Mouse (Mus musculus) left cerebral cortex, postnatal 4 days (tissue): ENCODE measurements around the gene Chst3. TPM values are rescaled to one million over a fixed set of nuclear protein-coding genes. Genes with fewer than 3 reads are reported as not detected.
"Not testable (repeated sequence)": the region's sequence is repeated elsewhere in the genome, so short reads cannot be mapped to it uniquely, and the experiment has no call there.

ENCODE experiments used
- DNase-seq: peaks from one replicate; pipeline ENCODE4 v3.0.0-alpha.2; 2022
- intact Hi-C: fragments of 180-260 bp; cut with DNase I; formaldehyde crosslinking; loops from one replicate; pipeline ENCODE4 v1.15.1; 2025
- microRNA-seq: library from miRNA; unstranded; fragments of <30 nt; microRNA quantifications from one replicate; pipeline ENCODE4 v1.2.0, GENCODE M21; 2022
- total RNA-seq, 2 experiments: library from RNA; stranded (reverse); gene quantifications; 2 replicates each; pipeline ENCODE4 v1.2.3; 2021

Chst3 gene
- total RNA-seq, 2 experiments from 2014 or later = 2.6 to 2.8 TPM

DNA sequence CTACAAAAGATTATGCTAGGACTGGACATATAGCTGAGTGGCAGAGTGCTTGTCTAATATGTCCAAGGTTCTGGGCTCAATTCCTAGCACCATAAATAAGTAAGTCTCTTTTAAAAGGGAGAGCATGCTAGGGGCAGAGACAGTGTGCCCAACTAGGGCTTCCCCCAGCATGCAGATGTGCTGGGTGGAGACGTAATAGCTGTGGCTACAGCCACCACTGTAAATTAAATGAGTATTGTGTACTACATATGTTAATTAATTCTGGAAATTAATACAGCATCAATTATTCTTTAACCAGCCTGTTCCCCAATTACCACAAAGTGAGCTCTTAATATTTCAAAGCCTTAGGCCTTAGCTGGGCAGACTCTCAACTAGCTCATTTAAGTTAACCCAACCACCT, 54.2 kb downstream of the Chst3 start:
- intact Hi-C loops = no loop called here
- no peak for DNase-seq

DNA sequence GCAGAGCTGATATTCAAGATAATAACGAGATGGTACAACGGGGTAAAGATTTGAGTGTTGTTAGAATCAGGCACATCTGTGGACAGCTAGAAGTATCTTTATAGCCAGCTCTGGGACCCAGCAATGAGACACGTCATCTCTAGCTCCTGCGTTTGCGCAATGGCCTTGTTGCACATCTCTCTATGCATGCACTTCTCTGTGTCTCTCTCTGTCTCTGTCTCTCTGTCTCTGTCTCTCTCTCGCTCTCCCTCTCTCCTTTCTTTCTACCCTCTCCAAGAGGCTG, 56.1 kb downstream of the Chst3 start:
- DNase-seq = no peak
- intact Hi-C loops = no loop called here

DNA sequence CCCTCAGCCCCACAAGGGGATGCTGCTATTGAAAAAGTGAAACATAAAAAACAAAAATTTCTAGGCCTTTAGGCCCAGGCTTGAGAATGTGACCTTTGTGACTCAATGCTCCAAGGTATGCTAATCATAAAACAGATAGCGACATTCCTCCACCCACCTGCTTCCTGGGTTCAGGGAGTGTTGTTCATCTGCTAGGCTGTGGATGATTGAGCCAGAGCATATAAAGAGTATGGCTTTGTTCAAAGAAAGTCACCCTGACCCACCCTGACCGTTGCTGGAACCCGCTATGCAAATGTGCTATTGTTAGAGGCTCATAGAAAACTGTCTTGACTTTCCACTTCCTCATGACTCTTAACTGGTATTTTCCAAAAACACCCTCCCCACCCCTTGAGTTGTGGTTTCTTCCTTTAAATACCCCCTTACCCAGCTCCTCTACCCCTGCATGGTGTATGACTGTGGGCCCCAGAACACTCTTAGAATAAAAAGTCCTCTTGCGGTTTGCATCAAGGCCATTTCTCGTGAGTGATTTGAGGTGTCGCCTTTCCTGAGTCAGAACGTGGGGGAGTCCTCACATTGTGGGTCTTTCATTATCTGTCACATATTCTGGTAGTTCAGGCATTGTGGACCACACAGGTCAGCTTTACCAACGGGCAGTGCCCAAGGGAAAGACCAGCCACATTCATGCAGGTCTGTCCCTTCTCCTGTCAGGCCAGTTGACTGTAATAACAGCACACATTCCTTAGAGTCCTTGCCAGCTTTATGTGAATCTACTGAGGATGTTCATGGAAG, 56.7 kb downstream of the Chst3 start:
- DNase-seq, intact Hi-C loops: not testable (repeated sequence)

DNA sequence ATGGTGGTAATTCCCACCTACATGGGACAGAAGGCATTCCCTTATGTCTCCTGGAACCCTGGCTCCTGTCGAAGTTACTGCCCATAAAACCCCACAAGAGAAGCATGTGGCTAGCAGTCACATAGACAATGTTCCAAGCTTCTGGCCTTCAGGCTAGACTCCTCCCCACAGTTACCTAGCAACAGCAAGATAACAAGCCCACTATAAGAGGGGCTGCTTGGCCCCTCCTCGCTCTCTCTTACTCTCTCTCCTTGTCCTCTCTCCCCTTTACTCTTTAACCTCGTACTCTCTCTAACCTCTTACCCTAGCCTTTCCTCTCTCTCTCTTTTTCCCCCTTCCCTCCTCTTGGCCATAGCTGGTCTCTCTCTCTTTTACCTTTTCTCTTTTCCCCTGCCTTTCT, 57.7 kb downstream of the Chst3 start:
- intact Hi-C loops, DNase-seq: not testable (repeated sequence)

DNA sequence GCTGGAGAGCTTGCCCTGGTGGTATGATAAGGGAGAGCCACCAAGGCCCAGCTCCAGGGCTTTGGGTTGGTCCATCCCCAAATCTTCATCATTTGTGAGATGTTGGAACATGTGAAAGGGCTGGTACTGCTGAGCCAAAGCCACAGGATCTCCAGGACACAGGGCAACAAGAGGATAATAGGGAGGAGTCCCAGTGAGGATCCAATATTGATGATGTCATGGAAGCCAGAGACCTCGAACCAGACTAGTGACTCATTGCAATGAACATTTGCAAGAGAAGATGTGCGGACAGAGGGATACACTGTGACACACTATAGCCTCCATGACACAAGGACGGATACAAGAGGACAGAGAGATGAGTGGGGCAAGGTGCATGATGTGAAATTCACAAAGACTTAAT, 60.9 kb downstream of the Chst3 start:
- DNase-seq = no peak
- intact Hi-C loops = no loop called here

DNA sequence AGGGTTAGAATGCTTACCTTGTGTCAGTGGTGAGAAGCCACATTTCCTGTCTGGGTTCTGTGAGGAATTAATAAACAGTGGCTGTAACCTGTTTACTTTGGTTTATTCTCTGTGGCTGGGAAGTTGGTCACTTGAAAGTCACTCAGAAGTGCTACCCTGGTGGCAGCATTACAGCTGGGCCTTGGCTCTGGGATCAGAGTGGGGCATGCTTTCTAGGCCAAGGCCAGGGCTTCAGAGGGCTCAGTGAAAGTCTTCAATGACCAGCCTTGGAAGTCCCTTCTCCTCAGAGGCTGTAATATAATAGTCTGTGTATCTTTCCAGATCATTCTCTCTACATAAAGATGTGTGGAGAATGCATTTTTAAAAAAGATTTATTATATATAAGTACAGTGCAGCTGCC, 63.0 kb downstream of the Chst3 start:
- DNase-seq = no peak
- intact Hi-C loops = no loop called here

DNA sequence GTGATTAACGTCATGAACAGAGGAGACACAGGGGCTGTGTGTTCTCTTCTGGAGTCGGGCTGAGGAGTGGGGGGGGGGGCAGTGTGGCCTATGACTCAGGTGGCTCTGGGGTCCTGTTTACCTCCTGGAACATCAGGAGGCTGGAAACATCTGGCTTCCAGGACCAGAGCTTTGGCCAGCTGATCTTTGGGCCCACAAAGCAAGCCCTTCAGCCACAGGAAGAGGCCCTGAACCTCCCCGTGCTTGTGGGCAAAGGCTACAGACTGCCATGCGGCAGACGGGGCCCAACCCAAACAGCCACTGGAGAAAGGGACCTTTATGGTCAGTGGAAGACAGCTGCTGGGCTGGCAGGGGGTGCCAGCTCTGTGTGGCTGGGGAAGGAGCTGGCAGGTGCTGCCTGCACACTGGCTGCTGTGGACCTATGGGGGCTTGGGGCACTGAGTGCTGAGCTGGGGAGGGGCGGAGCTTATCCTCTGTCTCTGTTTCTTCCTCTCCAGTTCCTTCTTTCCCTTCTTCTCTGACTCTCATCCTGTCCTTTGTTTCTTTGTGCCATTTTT, 67.9 kb downstream of the Chst3 start:
- intact Hi-C loops = no loop called here

DNA sequence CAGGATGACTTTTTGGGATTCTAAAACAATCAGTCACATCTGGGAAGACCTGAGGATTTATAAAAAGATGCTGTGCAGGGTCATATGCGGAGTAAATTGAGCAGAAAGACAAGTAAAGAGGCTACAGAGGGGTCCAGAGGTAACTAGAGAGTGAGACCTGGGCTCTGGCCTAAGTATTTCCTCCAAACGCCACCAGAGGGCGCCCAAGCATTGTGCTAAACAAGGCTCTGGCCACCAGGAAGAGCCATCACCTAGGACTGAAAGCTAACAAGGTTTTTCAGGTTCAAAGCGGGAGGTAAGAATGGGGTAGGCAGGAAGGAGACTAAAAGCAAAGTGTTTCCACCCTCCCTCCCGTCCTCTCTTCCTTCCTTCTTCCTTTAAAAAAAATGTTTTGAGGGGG, 71.0 kb downstream of the Chst3 start:
- intact Hi-C loops = loop anchor here (5.0 kb wide), 1 partner anchor 89 kb away; no protein-coding TSS in a partner anchor
- peak; percentile 84 for DNase-seq

More for the DNA sequence above, 67.9 kb downstream of the Chst3 start:
- peak; percentile 31 for DNase-seq

DNA sequence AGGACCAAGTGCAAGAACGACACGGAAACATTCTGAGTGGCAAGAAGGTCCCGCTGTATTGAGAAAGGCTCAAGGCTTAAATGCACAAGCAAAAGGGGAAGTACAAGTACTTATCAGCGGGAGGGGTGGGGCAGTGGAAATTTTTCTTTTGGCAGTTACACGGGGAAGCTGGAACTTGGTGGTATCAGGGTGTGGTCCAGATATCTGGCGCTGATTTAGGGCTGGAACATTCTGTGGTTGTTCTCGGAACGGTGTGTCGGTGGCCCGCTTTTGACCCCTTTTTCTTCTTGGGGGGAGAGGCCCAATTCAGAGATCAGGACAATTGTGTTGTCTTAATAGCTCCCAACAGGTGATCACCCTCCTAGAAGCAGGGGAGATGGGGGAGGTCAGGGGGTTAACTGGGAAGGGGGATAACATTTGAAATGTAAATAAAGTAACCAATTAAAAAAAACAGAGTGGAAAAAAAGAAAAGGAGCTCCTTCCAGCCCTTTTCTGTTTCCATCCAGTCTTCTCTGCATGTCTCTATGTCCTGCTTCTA, 71.5 kb downstream of the Chst3 start:
- intact Hi-C loops = loop anchor here (5.0 kb wide), 1 partner anchor 90 kb away; no protein-coding TSS in a partner anchor
- not testable (repeated sequence) for DNase-seq

DNA sequence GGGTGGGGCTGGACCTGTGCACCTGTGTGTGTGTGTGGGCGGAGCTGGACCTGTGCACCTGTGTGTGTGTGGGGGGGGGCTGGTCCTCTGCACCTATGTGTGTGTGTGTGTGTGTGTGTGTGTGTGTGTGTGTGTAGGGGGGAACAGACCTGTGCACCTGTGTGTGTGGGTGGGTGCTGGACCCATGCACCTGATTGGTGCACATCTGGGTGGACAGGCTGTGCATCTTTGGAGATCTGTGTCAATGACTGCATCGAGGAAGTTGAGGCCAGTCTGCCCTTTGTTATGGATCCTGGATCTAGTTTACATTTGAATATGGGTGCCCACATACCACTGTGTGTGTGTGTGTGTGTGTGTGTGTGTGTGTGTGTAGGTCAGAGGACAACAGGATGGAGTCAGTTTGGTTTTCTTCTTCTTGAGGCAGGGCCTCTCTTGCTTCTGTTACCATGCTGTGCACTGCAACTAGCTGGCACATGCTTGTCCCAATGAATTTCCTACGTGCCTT, 77.4 kb downstream of the Chst3 start:
- DNase-seq = no peak

DNA sequence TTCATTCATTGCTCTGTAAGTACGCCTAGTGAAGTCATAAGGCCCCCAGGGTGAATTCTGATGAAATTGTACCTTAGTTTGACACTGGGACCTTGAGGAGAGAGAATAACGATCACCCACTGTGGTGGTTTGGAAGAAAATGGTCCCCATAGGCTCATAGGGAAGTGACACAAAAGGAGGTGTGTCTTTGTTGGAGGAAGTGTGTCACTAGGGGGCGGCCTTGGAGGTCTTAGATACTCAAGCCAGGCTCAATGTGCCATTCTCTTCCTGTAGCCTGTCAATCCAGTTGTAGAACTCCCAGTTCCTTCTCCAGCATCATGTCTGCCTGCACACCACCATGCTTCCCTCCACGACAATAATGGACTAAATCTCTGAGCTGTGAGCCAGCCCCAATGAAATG, 78.3 kb downstream of the Chst3 start:
- intact Hi-C loops = no loop called here

More for the DNA sequence above, 77.4 kb downstream of the Chst3 start:
- intact Hi-C loops = no loop called here

DNA sequence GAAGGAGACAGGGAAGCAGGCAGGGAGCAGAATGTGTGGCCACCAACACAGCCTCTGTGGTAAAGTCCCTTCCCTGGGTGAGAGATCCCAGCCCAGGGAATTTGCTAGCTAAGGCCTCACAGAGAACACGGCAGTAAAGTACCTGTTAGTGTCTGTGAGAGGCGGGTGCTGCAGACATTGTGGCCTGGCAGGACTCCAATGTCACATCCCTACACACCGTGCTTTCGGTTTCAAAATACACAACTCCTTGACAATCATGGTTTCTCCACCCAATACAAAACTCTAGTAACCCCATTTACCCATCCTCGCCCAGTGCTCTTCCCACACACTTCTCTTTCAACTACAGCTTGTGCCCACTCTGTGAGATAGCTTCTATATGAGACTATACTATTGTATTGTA, 80.4 kb downstream of the Chst3 start:
- intact Hi-C loops = no loop called here
- no peak for DNase-seq

More for the DNA sequence above, 78.3 kb downstream of the Chst3 start:
- DNase-seq = no peak

DNA sequence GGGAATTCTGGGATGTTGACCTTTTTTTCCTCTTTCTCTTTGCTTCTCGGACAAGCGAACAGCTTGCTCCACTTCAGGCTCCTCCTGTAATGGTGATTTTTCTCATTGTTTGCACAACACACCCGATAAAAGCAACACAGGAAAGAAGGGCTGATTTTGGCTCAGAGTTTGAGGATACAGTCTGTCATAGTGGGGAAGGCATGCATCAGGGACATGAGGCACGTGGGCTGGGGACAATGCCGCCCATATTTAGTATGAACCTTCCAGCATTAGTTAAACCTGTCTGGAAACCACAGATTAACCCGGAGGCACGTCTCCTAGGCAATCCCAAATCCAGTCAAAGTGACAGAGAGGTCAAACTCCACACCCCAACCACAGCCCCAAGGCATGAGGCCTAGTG, 82.1 kb downstream of the Chst3 start:
- intact Hi-C loops = no loop called here
- no peak for DNase-seq

DNA sequence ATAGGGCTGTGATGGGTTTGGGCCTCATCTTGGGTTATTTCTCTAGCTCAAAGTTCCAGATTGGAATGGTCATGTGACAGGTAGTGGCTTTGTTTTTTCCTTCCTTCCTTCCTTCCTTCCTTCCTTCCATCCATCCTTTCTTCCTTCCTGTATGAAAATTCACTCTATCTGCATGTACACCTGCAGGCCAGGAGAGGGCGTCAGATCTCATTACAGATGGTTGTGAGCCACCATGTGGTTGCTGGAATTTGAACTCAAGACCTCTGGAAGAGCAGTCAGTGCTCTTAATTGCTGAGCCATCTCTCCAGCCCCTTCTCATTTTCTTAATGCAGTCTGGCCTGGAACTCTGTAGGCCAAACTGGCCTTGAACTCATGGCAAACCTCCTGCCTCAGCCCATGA, 83.0 kb downstream of the Chst3 start:
- DNase-seq, intact Hi-C loops: not testable (repeated sequence)

DNA sequence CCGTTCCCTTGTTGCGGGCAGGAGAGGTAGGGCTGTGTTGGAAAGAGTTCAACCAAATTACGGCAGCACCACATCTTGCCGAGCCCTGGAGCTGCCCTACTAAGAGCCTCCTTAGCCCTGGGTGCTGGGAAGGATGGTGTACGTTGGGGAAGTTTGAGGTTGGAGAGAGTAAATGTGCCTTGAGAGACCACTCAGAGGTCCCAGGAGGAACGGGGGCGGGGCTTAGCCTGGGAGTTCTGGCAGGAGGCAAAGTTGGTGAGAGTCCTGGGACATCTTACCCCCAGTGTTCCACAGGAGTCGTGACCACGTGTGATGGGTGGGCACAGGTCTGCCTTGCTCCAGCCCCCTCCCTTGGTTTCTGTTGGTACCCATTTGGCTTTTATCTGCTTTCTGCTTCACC, 84.9 kb downstream of the Chst3 start:
- intact Hi-C loops = no loop called here
- no peak for DNase-seq

DNA sequence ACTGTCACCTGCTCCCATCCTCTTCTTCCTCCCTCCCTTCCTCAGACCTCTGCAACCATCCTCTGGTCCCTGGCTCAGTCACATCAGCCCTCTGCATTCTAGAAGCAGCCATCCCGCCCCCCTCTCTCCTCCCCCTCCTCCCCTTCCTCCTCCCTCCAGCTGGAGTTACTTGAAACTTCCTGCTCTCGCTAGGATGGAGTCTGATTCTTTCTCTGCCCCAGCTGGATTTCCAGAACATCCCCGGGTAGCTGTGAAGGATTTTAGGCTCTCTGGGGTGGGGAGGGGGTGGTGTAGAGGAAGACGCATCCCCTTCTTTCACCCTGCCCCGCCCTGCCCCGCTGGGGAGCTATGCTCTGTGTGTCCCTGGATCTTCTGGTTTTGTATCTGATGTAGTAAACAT, 85.6 kb downstream of the Chst3 start:
- intact Hi-C loops = no loop called here
- no peak for DNase-seq

Small RNA genes within 50 kb of the gene (microRNA-seq; reads per million reads assigned to microRNA genes)
- gene Gm22117 = not detected

Other genes with a start within 250 kb of the Chst3 start
- gene Ascc1, start 216.5 kb downstream of the Chst3 start, total RNA-seq = 10 to 100 TPM; 25.8 to 27.1 TPM
- 10 to 100 TPM; 60.2 to 60.8 TPM for gene Anapc16, start 216.1 kb downstream of the Chst3 start, total RNA-seq
- gene Spock2, start 113.0 kb downstream of the Chst3 start, total RNA-seq = 100 to 1,000 TPM; 312 to 345 TPM
- 100 to 1,000 TPM; 700 to 775 TPM for gene Psap, start 58.4 kb upstream of the Chst3 start, total RNA-seq
- gene Vsir, start 127.6 kb upstream of the Chst3 start, total RNA-seq = 1 to 10 TPM; 5.8 to 6.4 TPM
- gene Gm17455, start 180.5 kb upstream of the Chst3 start, total RNA-seq = 1 to 10 TPM; 1.2 to 2.1 TPM